Mouse (Mus musculus) lung, postnatal 0 days (tissue): ENCODE results near the gene Hoxa3.

Experiments
- CTCF ChIP-seq: IDR thresholded peaks from 2 replicates; pipeline ENCODE4 v1.5.1; 2016; ENCODE audit warnings: antibody characterized with exemption, mild to moderate bottlenecking
- EP300 ChIP-seq: IDR thresholded peaks from 2 replicates; pipeline ENCODE4 v1.6.1; 2016; ENCODE audit warnings: antibody characterized with exemption, mild to moderate bottlenecking, control low read depth

DNA sequence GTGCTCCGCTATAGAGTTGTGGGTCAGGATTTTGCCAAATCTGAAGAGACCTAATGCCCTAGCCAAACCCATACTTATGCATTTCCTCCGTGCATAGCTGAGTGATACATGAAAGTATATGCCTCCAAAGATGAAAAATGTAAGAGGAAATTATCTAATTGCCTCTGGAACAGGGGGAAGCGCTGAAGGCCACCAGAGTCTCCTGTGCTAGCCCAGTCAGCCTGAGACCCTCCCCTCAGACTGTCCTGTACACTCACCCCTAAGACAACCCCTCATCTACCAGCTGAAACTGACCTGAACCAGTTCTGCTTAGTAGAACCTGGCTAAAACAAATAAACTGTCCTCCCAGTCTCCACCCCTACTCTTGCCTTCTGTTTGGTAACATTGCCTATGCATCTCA, 32.4 kb downstream of the Hoxa3 start:
- no peak for TF ChIP-seq CTCF
- no peak for TF ChIP-seq EP300
